In the genomic region with DNA sequence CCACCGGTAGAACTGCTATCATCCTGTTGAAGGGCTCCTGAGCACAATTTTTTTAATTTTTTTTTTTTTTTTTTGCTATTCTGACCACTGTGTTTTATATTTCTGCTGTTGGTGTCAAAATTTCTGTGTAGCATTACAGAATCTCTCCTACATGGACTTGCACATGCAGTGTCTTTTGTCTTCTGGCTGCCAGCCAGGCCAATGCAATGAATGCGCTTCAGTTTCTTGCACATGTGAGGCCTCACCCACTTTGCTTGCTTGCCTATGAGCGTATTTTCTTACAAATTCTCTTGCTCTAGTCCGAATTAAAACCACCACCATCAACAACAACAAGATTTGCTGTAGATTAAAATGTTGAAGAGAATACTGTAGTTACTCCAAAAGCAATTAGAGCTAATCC, we compare ENCODE assay signal across 23 mouse cellular contexts.
A peak's percentile ranks its signal among the peaks of the same experiment; 100 is the strongest.
DNase-seq lines count a peak whose midpoint lies in the region; ATAC-seq and TF ChIP-seq lines count a peak whose summit lies in the region.
"Had no signal": no experiment of that assay in that cellular context is flagged by ENCODE, and none has a peak within 500 bp of the region (broad histone marks: within the 10 kb centered on the region; RNA-seq: fewer than 3 reads in every experiment).

No protein-coding gene starts in this region.

- WGBS in forebrain, postnatal 0 days, result 79% methylated on average over 4 of the region's 4 CpGs
- WGBS in forebrain, embryonic 12.5 days, result 89% methylated on average over 4 of the region's 4 CpGs
- 85% methylated on average over 4 of the region's 4 CpGs for WGBS in midbrain, embryonic 14.5 days
- WGBS in midbrain, embryonic 11.5 days, result 89% methylated on average over 4 of the region's 4 CpGs

- ATAC-seq in forebrain, postnatal 0 days, result no peak
- ATAC-seq in forebrain, embryonic 12.5 days (ENCODE audit: low FRiP score), result no peak
- ATAC-seq in midbrain, embryonic 14.5 days (ENCODE audit: low FRiP score, low TSS enrichment), result no peak
- ATAC-seq in midbrain, embryonic 11.5 days (ENCODE audit: low FRiP score), result no peak
- ATAC-seq: forebrain, embryonic 16.5 days; hindbrain, embryonic 16.5 days; inflammation-experienced regulatory T-cells, adult 6 months; intestine, embryonic 16.5 days; Patski had no signal

- DNase-seq in cerebellum, postnatal 10 days, result peak; percentile 17 to 43
- DNase-seq in cerebellum, postnatal 4 days (ENCODE audit: low spot score in 2 of 2), result no peak
- peak; percentile 4 for DNase-seq in forebrain, postnatal 0 days
- DNase-seq in midbrain, embryonic 14.5 days, result peak; percentile 21
- DNase-seq in midbrain, embryonic 11.5 days (ENCODE audit: low spot score, missing footprints), result no peak
- DNase-seq in T-cell, adult 2 months (ENCODE audit: low spot score), result no peak
- DNase-seq: adrenal gland, adult 2 months; adrenal gland, postnatal 14 days; cerebellum, adult 11-12 months; cerebellum, adult 8-10 months; gastrocnemius, adult 2 months; gastrocnemius, postnatal 14 days; heart, adult 11 months had no signal

- TF ChIP-seq CTCF in forebrain, postnatal 0 days (IDR thresholded peaks at IDR 0.05; ENCODE audit: low read depth), result no peak

- H3K9ac ChIP-seq in forebrain, postnatal 0 days, result no peak overlapping the region
- H3K9ac ChIP-seq in forebrain, embryonic 12.5 days, result no peak overlapping the region
- no peak overlapping the region for H3K9ac ChIP-seq in midbrain, embryonic 14.5 days (replicated peaks; ENCODE audit: low read length)
- H3K9ac ChIP-seq in midbrain, embryonic 11.5 days (ENCODE audit: low read length), result no peak overlapping the region
- H3K9ac ChIP-seq: embryonic facial prominence, embryonic 13.5 days; hindbrain, embryonic 13.5 days had no signal

- no peaks in the 10 kb centered on the region for H3K27me3 ChIP-seq in forebrain, postnatal 0 days (ENCODE audit: insufficient read depth, low read length)
- H3K27me3 ChIP-seq in forebrain, embryonic 12.5 days, result no peaks in the 10 kb centered on the region
- H3K27me3 ChIP-seq in midbrain, embryonic 14.5 days (ENCODE audit: control insufficient read depth, insufficient read depth, low read length), result no peaks in the 10 kb centered on the region
- no peaks in the 10 kb centered on the region for H3K27me3 ChIP-seq in midbrain, embryonic 11.5 days (ENCODE audit: control insufficient read depth, insufficient read depth, low read length)
- H3K27me3 ChIP-seq: embryonic facial prominence, embryonic 13.5 days; hindbrain, embryonic 13.5 days had no signal

- H3K36me3 ChIP-seq in forebrain, postnatal 0 days (ENCODE audit: insufficient read depth), result no peaks in the 10 kb centered on the region
- no peaks in the 10 kb centered on the region for H3K36me3 ChIP-seq in forebrain, embryonic 12.5 days (replicated peaks)
- no peaks in the 10 kb centered on the region for H3K36me3 ChIP-seq in midbrain, embryonic 14.5 days (ENCODE audit: control insufficient read depth, insufficient read depth, low read length)
- H3K36me3 ChIP-seq in midbrain, embryonic 11.5 days (ENCODE audit: control insufficient read depth, insufficient read depth, low read length), result no peaks in the 10 kb centered on the region
- H3K36me3 ChIP-seq: embryonic facial prominence, embryonic 13.5 days; forebrain, embryonic 10.5 days; hindbrain, embryonic 13.5 days had no signal

- H3K4me3 ChIP-seq in forebrain, postnatal 0 days (ENCODE audit: low read depth, low read length), result no peak overlapping the region
- no peak overlapping the region for H3K4me3 ChIP-seq in forebrain, embryonic 12.5 days (replicated peaks)
- no peak overlapping the region for H3K4me3 ChIP-seq in midbrain, embryonic 14.5 days (replicated peaks; ENCODE audit: low read depth, low read length)
- no peak overlapping the region for H3K4me3 ChIP-seq in midbrain, embryonic 11.5 days (ENCODE audit: low read depth, low read length)
- H3K4me3 ChIP-seq: embryonic facial prominence, embryonic 13.5 days; forebrain, embryonic 10.5 days; gastrocnemius, adult 2 months; hindbrain, embryonic 13.5 days had no signal

- no peak overlapping the region for H3K4me2 ChIP-seq in forebrain, postnatal 0 days (ENCODE audit: low read depth)
- no peak overlapping the region for H3K4me2 ChIP-seq in forebrain, embryonic 12.5 days
- no peak overlapping the region for H3K4me2 ChIP-seq in midbrain, embryonic 14.5 days (ENCODE audit: low read length)
- no peak overlapping the region for H3K4me2 ChIP-seq in midbrain, embryonic 11.5 days
- H3K4me2 ChIP-seq: embryonic facial prominence, embryonic 13.5 days; heart, embryonic 11.5 days; hindbrain, embryonic 13.5 days had no signal

- no peaks in the 10 kb centered on the region for H3K4me1 ChIP-seq in forebrain, postnatal 0 days (ENCODE audit: insufficient read depth)
- H3K4me1 ChIP-seq in forebrain, embryonic 12.5 days, result no peaks in the 10 kb centered on the region
- H3K4me1 ChIP-seq in midbrain, embryonic 14.5 days (ENCODE audit: control insufficient read depth, insufficient read depth, low read length), result no peaks in the 10 kb centered on the region
- no peaks in the 10 kb centered on the region for H3K4me1 ChIP-seq in midbrain, embryonic 11.5 days (ENCODE audit: control insufficient read depth, insufficient read depth, low read length)
- H3K4me1 ChIP-seq: forebrain, embryonic 10.5 days had no signal

- no peak overlapping the region for H3K27ac ChIP-seq in forebrain, postnatal 0 days (ENCODE audit: low read depth, low read length)
- H3K27ac ChIP-seq in forebrain, embryonic 12.5 days, result no peak overlapping the region
- H3K27ac ChIP-seq in midbrain, embryonic 14.5 days (replicated peaks; ENCODE audit: low read depth, low read length), result no peak overlapping the region
- H3K27ac ChIP-seq in midbrain, embryonic 11.5 days (ENCODE audit: low read depth, low read length), result no peak overlapping the region
- H3K27ac ChIP-seq: embryonic facial prominence, embryonic 13.5 days; forebrain, embryonic 10.5 days; gastrocnemius, adult 2 months; hindbrain, embryonic 13.5 days had no signal

- no peaks in the 10 kb centered on the region for H3K9me3 ChIP-seq in forebrain, postnatal 0 days (ENCODE audit: low read length)
- H3K9me3 ChIP-seq in forebrain, embryonic 12.5 days, result no peaks in the 10 kb centered on the region
- H3K9me3 ChIP-seq in midbrain, embryonic 14.5 days (ENCODE audit: control insufficient read depth, low read length), result no peaks in the 10 kb centered on the region
- H3K9me3 ChIP-seq in midbrain, embryonic 11.5 days (ENCODE audit: control insufficient read depth, low read length), result no peaks in the 10 kb centered on the region
- H3K9me3 ChIP-seq: embryonic facial prominence, embryonic 13.5 days; forebrain, embryonic 10.5 days; hindbrain, embryonic 13.5 days had no signal

Comparison
In these comparisons a context has a peak if more than half of its experiments do, and no peak if none do; other contexts are left out.
1. DNase-seq: peak in cerebellum, postnatal 10 days (2 of 2), forebrain, postnatal 0 days (single experiment) and midbrain, embryonic 14.5 days (single experiment); none in cerebellum, postnatal 4 days (0 of 2), midbrain, embryonic 11.5 days (single experiment) and T-cell, adult 2 months (single experiment).